Mouse (Mus musculus): Measurements from ENCODE around the gene Igf2r. TPM values are rescaled to one million over a fixed set of nuclear protein-coding genes. Genes with fewer than 3 reads are reported as not detected.
A peak's percentile ranks its signal among the peaks of the same experiment; 100 is the strongest.

Gene Igf2r
- polyA plus RNA-seq, 1 experiment from 2014 or later = 35.6 TPM

- peak overlapping the region; percentile 93 for H3K27ac ChIP-seq
- H3K27me3 ChIP-seq (ENCODE audit: low read depth, poor library complexity, severe bottlenecking) = no peaks in the 10 kb centered on the region
- peak overlapping the region; percentile 77 for H3K4me3 ChIP-seq
- peaks cover 88% of the 10 kb centered on the region for H3K36me3 ChIP-seq
- DNase-seq (ENCODE audit: low spot score) = no peak
- H3K4me1 ChIP-seq = peaks cover 40% of the 10 kb centered on the region
- WGBS = 34% methylated on average over 41 of the region's 41 CpGs
- H3K9me3 ChIP-seq (replicated peaks) = peaks cover 8% of the 10 kb centered on the region; the same call in 1 of the 2 replicates
Measured at GRCm38 (mm10) chr17:12768415-12769379, 767 bp downstream of the Igf2r start.

GRCm38 (mm10) chr17:12767294-12767852 is 2.1 kb downstream of the Igf2r start:
- no peak for DNase-seq (ENCODE audit: low spot score)
- Histone ChIP-seq H3K9me3 (replicated peaks) (peaks cover 8% of the 10 kb centered on the region; the same call in 1 of the 2 replicates), H3K36me3 (peaks cover 91% of the 10 kb centered on the region), H3K4me3 (peak overlapping the region; percentile 77), H3K27me3 (ENCODE audit: low read depth, poor library complexity, severe bottlenecking) (no peaks in the 10 kb centered on the region), H3K4me1 (peaks cover 40% of the 10 kb centered on the region), H3K27ac (no peak overlapping the region; the same call in 1 of the 2 replicates)
- WGBS = 67% methylated on average over 6 of the region's 6 CpGs

- Histone ChIP-seq H3K36me3 (peaks cover 90% of the 10 kb centered on the region), H3K4me1 (peaks cover 65% of the 10 kb centered on the region), H3K4me3 (no peak overlapping the region), H3K27ac (no peak overlapping the region), H3K9me3 (replicated peaks) (no peaks in the 10 kb centered on the region), H3K27me3 (ENCODE audit: low read depth, poor library complexity, severe bottlenecking) (no peaks in the 10 kb centered on the region)
- no peak for DNase-seq (ENCODE audit: low spot score)
- WGBS = 97% methylated on average over 2 of the region's 2 CpGs
Measured at GRCm38 (mm10) chr17:12763412-12763811, 6.1 kb downstream of the Igf2r start.

GRCm38 (mm10) chr17:12760355-12761146 is 8.9 kb downstream of the Igf2r start:
- DNase-seq (ENCODE audit: low spot score) = no peak
- Histone ChIP-seq H3K9me3 (replicated peaks) (no peaks in the 10 kb centered on the region), H3K27ac (no peak overlapping the region), H3K4me3 (no peak overlapping the region), H3K27me3 (ENCODE audit: low read depth, poor library complexity, severe bottlenecking) (no peaks in the 10 kb centered on the region), H3K36me3 (peaks cover 88% of the 10 kb centered on the region), H3K4me1 (peaks cover 67% of the 10 kb centered on the region)
- 87% methylated on average over 10 of the region's 10 CpGs for WGBS

GRCm38 (mm10) chr17:12759646-12760074 is 9.8 kb downstream of the Igf2r start:
- DNase-seq (ENCODE audit: low spot score) = no peak
- WGBS = 55% methylated on average over 8 of the region's 8 CpGs
- Histone ChIP-seq H3K4me1 (peaks cover 67% of the 10 kb centered on the region), H3K27me3 (ENCODE audit: low read depth, poor library complexity, severe bottlenecking) (no peaks in the 10 kb centered on the region), H3K36me3 (peaks cover 93% of the 10 kb centered on the region), H3K27ac (peak overlapping the region; percentile 4; the same call in 1 of the 2 replicates), H3K4me3 (no peak overlapping the region), H3K9me3 (replicated peaks) (no peaks in the 10 kb centered on the region)

GRCm38 (mm10) chr17:12758701-12759455 is 10.6 kb downstream of the Igf2r start:
- Histone ChIP-seq H3K9me3 (replicated peaks) (no peaks in the 10 kb centered on the region), H3K27me3 (ENCODE audit: low read depth, poor library complexity, severe bottlenecking) (no peaks in the 10 kb centered on the region), H3K4me1 (peaks cover 67% of the 10 kb centered on the region), H3K36me3 (peaks cover 86% of the 10 kb centered on the region), H3K4me3 (no peak overlapping the region), H3K27ac (no peak overlapping the region; the same call in 1 of the 2 replicates)
- 90% methylated on average over 12 of the region's 12 CpGs for WGBS
- DNase-seq (ENCODE audit: low spot score) = no peak

- Histone ChIP-seq H3K27ac (no peak overlapping the region), H3K4me1 (peaks cover 72% of the 10 kb centered on the region), H3K27me3 (ENCODE audit: low read depth, poor library complexity, severe bottlenecking) (no peaks in the 10 kb centered on the region), H3K9me3 (replicated peaks) (no peaks in the 10 kb centered on the region), H3K36me3 (peaks cover 78% of the 10 kb centered on the region), H3K4me3 (no peak overlapping the region)
- no peak for DNase-seq (ENCODE audit: low spot score)
- 91% methylated on average over 5 of the region's 5 CpGs for WGBS
Measured at GRCm38 (mm10) chr17:12757990-12758389, 11.5 kb downstream of the Igf2r start.

- no peak overlapping the region for H3K4me3 ChIP-seq
- WGBS = 88% methylated on average over 6 of the region's 6 CpGs
- peaks cover 71% of the 10 kb centered on the region for H3K36me3 ChIP-seq
- no peak for DNase-seq (ENCODE audit: low spot score)
- H3K27ac ChIP-seq = no peak overlapping the region
- H3K27me3 ChIP-seq (ENCODE audit: low read depth, poor library complexity, severe bottlenecking) = no peaks in the 10 kb centered on the region
- H3K9me3 ChIP-seq (replicated peaks) = no peaks in the 10 kb centered on the region
- peaks cover 80% of the 10 kb centered on the region for H3K4me1 ChIP-seq
Measured at GRCm38 (mm10) chr17:12757161-12757560, 12.3 kb downstream of the Igf2r start.

- Histone ChIP-seq H3K27ac (no peak overlapping the region), H3K4me3 (no peak overlapping the region), H3K27me3 (ENCODE audit: low read depth, poor library complexity, severe bottlenecking) (no peaks in the 10 kb centered on the region), H3K4me1 (peaks cover 88% of the 10 kb centered on the region), H3K36me3 (peaks cover 59% of the 10 kb centered on the region), H3K9me3 (replicated peaks) (no peaks in the 10 kb centered on the region)
- DNase-seq (ENCODE audit: low spot score) = no peak
- WGBS = 66% methylated on average over 4 of the region's 4 CpGs
Measured at GRCm38 (mm10) chr17:12755951-12756350, 13.5 kb downstream of the Igf2r start.

GRCm38 (mm10) chr17:12755146-12755545 is 14.3 kb downstream of the Igf2r start:
- H3K4me3 ChIP-seq = no peak overlapping the region
- no peak for DNase-seq (ENCODE audit: low spot score)
- WGBS = 78% methylated on average over 4 of the region's 4 CpGs
- no peaks in the 10 kb centered on the region for H3K27me3 ChIP-seq (ENCODE audit: low read depth, poor library complexity, severe bottlenecking)
- no peaks in the 10 kb centered on the region for H3K9me3 ChIP-seq (replicated peaks)
- no peak overlapping the region for H3K27ac ChIP-seq
- peaks cover 88% of the 10 kb centered on the region for H3K4me1 ChIP-seq
- H3K36me3 ChIP-seq = peaks cover 52% of the 10 kb centered on the region

GRCm38 (mm10) chr17:12754243-12755007 is 15.0 kb downstream of the Igf2r start:
- H3K27ac ChIP-seq = no peak overlapping the region
- no peaks in the 10 kb centered on the region for H3K9me3 ChIP-seq (replicated peaks)
- H3K27me3 ChIP-seq (ENCODE audit: low read depth, poor library complexity, severe bottlenecking) = no peaks in the 10 kb centered on the region
- peaks cover 45% of the 10 kb centered on the region for H3K36me3 ChIP-seq
- no peak for DNase-seq (ENCODE audit: low spot score)
- H3K4me1 ChIP-seq = peaks cover 88% of the 10 kb centered on the region
- no peak overlapping the region for H3K4me3 ChIP-seq
- 78% methylated on average over 3 of the region's 3 CpGs for WGBS

Data from limb, embryonic 10.5 days (tissue).